8 mouse cellular contexts compared by ENCODE assay signal in the genomic region with DNA sequence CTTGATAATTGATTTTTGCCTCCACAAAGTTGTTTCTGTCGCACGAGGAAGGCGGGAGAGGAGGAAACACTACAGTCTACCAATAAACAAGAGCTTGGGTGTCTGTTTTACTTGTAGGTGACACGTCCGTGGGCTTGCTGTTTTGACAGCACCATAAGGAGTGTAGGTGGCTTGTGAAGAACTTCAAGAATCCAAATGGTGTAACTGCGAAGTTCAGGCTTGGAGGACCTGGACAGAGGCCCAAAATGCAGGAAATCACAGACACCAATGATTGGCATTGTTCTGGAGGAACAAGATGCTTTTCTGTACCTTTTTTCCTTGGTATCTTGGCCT.
DNase-seq lines count a peak whose midpoint lies in the region; ATAC-seq and TF ChIP-seq lines count a peak whose summit lies in the region.

No protein-coding gene starts in this region.

- peaks cover 30% of the 10 kb centered on the region for H3K4me1 ChIP-seq in heart, embryonic 16.5 days (ENCODE audit: control insufficient read depth, insufficient read depth, low read length)
- H3K4me1 ChIP-seq in hindbrain, embryonic 16.5 days (ENCODE audit: control insufficient read depth, insufficient read depth, low read depth, low read length), result peaks cover 7% of the 10 kb centered on the region
- peaks cover 49% of the 10 kb centered on the region for H3K4me1 ChIP-seq in liver, embryonic 12.5 days
- 0 out of 2 replicates have a peak, but pooled peaks cover 2% of the 10 kb centered on the region for H3K4me1 ChIP-seq in olfactory bulb, adult 2 months (ENCODE audit: control insufficient read depth, insufficient read depth, low read length)

- H3K9me3 ChIP-seq in heart, embryonic 16.5 days (replicated peaks; ENCODE audit: control insufficient read depth, low read length), result no peaks in the 10 kb centered on the region
- no peaks in the 10 kb centered on the region for H3K9me3 ChIP-seq in hindbrain, embryonic 16.5 days (ENCODE audit: control insufficient read depth, low read length)
- H3K9me3 ChIP-seq in liver, embryonic 12.5 days (replicated peaks), result no peaks in the 10 kb centered on the region

- ATAC-seq in heart, embryonic 16.5 days (replicated peaks; ENCODE audit: extremely low read depth, insufficient read depth, low FRiP score), result no peak
- ATAC-seq in hindbrain, embryonic 16.5 days, result peak; percentile 51
- peak; percentile 37 for ATAC-seq in liver, embryonic 12.5 days

- peak overlapping the region; percentile 79 for H3K9ac ChIP-seq in heart, embryonic 16.5 days (ENCODE audit: low read length)
- peak overlapping the region; percentile 63 for H3K9ac ChIP-seq in hindbrain, embryonic 16.5 days (ENCODE audit: low read depth, low read length)
- H3K9ac ChIP-seq in liver, embryonic 12.5 days, result peak overlapping the region; percentile 78

- no peaks in the 10 kb centered on the region for H3K27me3 ChIP-seq in heart, embryonic 16.5 days (ENCODE audit: control insufficient read depth, insufficient read depth, low read length)
- no peaks in the 10 kb centered on the region for H3K27me3 ChIP-seq in hindbrain, embryonic 16.5 days (replicated peaks; ENCODE audit: control insufficient read depth, insufficient read depth, low read length)
- H3K27me3 ChIP-seq in liver, embryonic 12.5 days (replicated peaks), result no peaks in the 10 kb centered on the region

- no peaks in the 10 kb centered on the region for H3K36me3 ChIP-seq in heart, embryonic 16.5 days (ENCODE audit: control insufficient read depth, insufficient read depth)
- no peaks in the 10 kb centered on the region for H3K36me3 ChIP-seq in hindbrain, embryonic 16.5 days (ENCODE audit: control insufficient read depth, insufficient read depth, low read length)
- H3K36me3 ChIP-seq in liver, embryonic 12.5 days, result no peaks in the 10 kb centered on the region

- 2% methylated on average over 6 of the region's 6 CpGs for WGBS in heart, embryonic 16.5 days
- WGBS in hindbrain, embryonic 16.5 days, result 6% methylated on average over 6 of the region's 6 CpGs
- WGBS in liver, embryonic 12.5 days (ENCODE audit: insufficient replicate concordance), result 6% methylated on average over 6 of the region's 6 CpGs
- 4% methylated on average over 6 of the region's 6 CpGs for WGBS in olfactory bulb, adult 2 months

- H3K27ac ChIP-seq in heart, embryonic 16.5 days (ENCODE audit: low read length), result peak overlapping the region; percentile 89
- 0 out of 2 replicates have a peak overlapping the region, but pooled peaks have one; percentile 64 for H3K27ac ChIP-seq in hindbrain, embryonic 16.5 days (ENCODE audit: low read depth, low read length)
- H3K27ac ChIP-seq in liver, embryonic 12.5 days, result peak overlapping the region; percentile 82; the same call in 1 of the 2 replicates
- H3K27ac ChIP-seq in olfactory bulb, adult 2 months (ENCODE audit: insufficient read depth, low read depth, low read length), result peak overlapping the region; percentile 60; the same call in 1 of the 2 replicates

- no peak for DNase-seq in heart, adult 9 months (ENCODE audit: low spot score in 2 of 2)
- DNase-seq in brain, adult 2 months (ENCODE audit: low read depth, low spot score), result peak; percentile 88
- DNase-seq in cerebellum, postnatal 4 days (ENCODE audit: low spot score in 2 of 2), result no peak
- no peak for DNase-seq in kidney, adult 11 months

- no peak for TF ChIP-seq CTCF in olfactory bulb, adult 2 months (IDR thresholded peaks at IDR 0.05; ENCODE audit: insufficient read depth, low read depth, low read length)

- no peak for TF ChIP-seq POLR2A in olfactory bulb, adult 2 months (IDR thresholded peaks at IDR 0.05; ENCODE audit: insufficient read depth, low read depth, low read length)

- H3K4me3 ChIP-seq in heart, embryonic 16.5 days (ENCODE audit: low read length), result peak overlapping the region; percentile 66
- H3K4me3 ChIP-seq in hindbrain, embryonic 16.5 days (ENCODE audit: low read length), result peak overlapping the region; percentile 51
- peak overlapping the region; percentile 71 for H3K4me3 ChIP-seq in liver, embryonic 12.5 days
- peak overlapping the region; percentile 56 for H3K4me3 ChIP-seq in olfactory bulb, adult 2 months (ENCODE audit: insufficient read depth, low read depth, low read length)

- peak overlapping the region; percentile 91 for H3K4me2 ChIP-seq in heart, embryonic 16.5 days (ENCODE audit: low read depth, low read length)
- peak overlapping the region; percentile 84 for H3K4me2 ChIP-seq in hindbrain, embryonic 16.5 days (ENCODE audit: low read length)
- peak overlapping the region; percentile 78 for H3K4me2 ChIP-seq in liver, embryonic 12.5 days
